ENCODE assay signal across 9 mouse cellular contexts in the genomic region with DNA sequence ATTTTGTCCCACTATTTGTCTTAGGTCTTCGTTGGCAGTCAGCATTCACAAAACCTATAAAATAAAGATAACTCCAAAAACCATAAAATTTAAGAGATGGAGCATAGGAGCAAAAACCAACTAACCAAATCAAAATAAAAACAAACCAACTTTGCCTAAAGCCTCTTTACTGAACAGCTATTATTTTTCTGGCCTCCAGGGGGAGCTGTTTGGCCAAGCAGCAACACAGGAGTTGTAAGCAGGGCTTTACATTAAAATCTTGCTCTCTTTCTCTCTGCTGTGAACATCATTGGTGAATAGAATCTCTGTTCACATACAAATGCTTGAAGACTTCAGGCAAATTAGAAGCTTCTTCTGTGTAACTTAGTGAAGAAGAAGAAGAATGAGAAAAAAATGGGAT. TPM values are rescaled to one million over a fixed set of nuclear protein-coding genes. Genes with fewer than 3 reads are reported as not detected.
A peak's percentile ranks its signal among the peaks of the same experiment; 100 is the strongest.
DNase-seq lines count a peak whose midpoint lies in the region; ATAC-seq and TF ChIP-seq lines count a peak whose summit lies in the region.
"Had no signal": no experiment of that assay in that cellular context is flagged by ENCODE, and none has a peak within 500 bp of the region (broad histone marks: within the 10 kb centered on the region; RNA-seq: fewer than 3 reads in every experiment).

No protein-coding gene starts in this region.

- no peak overlapping the region for H3K9ac ChIP-seq in kidney, embryonic 15.5 days
- no peak overlapping the region for H3K9ac ChIP-seq in CH12.LX (ENCODE audit: insufficient read depth, low read depth)
- H3K9ac ChIP-seq: limb, embryonic 15.5 days had no signal

- TF ChIP-seq EP300 in CH12.LX (IDR thresholded peaks at IDR 0.05; ENCODE audit: low read length): no peak

- ATAC-seq in kidney, embryonic 15.5 days (replicated peaks; ENCODE audit: low FRiP score): no peak

- dilution Hi-C loops in CH12.LX (cut with MboI; ENCODE audit: extremely low pct_ligation_motif_present, extremely low pct_unique_long_range_greater_than_20kb, low sequenced_read_pairs): loop anchor here (25.0 kb wide), 1 partner anchor 374 kb away; a partner anchor contains a TSS

- intact Hi-C loops in left cerebral cortex, postnatal 4 days (cut with DNase I): no loop called here

- H3K79me2 ChIP-seq in CH12.LX (replicated peaks; ENCODE audit: control insufficient read depth, extremely low read depth, insufficient read depth, poor library complexity, severe bottlenecking): no peaks in the 10 kb centered on the region

- no peak overlapping the region for H3K4me3 ChIP-seq in kidney, embryonic 15.5 days (replicated peaks)
- H3K4me3 ChIP-seq in CH12.LX (replicated peaks in 1 of 3; ENCODE audit: low read depth in 2 of 3, low read length in 2 of 3, poor library complexity in 1 of 3): no peak overlapping the region
- H3K4me3 ChIP-seq: erythroblast, embryonic 14.5 days; limb, embryonic 15.5 days had no signal

- no peaks in the 10 kb centered on the region for H3K9me3 ChIP-seq in kidney, embryonic 15.5 days (replicated peaks)
- peaks cover 9% of the 10 kb centered on the region for H3K9me3 ChIP-seq in CH12.LX (replicated peaks; ENCODE audit: low read length)
- H3K9me3 ChIP-seq: limb, embryonic 15.5 days had no signal

- WGBS in kidney, embryonic 15.5 days: 5% methylated on average over 1 of the region's 1 CpGs

- H3K27me3 ChIP-seq in kidney, embryonic 15.5 days: 0 out of 2 replicates have a peak, but pooled peaks cover 11% of the 10 kb centered on the region
- H3K27me3 ChIP-seq in CH12.LX (replicated peaks): peaks cover 49% of the 10 kb centered on the region
- H3K27me3 ChIP-seq: limb, embryonic 15.5 days had no signal

- peak; percentile 55 for TF ChIP-seq RAD21 in CH12.LX (IDR thresholded peaks at IDR 0.05; ENCODE audit: low read depth, low read length)

- peaks cover 3% of the 10 kb centered on the region; the same call in 1 of the 2 replicates for H3K4me1 ChIP-seq in kidney, embryonic 15.5 days
- H3K4me1 ChIP-seq in CH12.LX (ENCODE audit: control insufficient read depth in 1 of 2, insufficient read depth in 2 of 2): peaks cover 3 to 6% of the 10 kb centered on the region in 2 experiments

- peak; percentile 84 to 93 for TF ChIP-seq CTCF in CH12.LX (conservative IDR thresholded peaks at IDR 0.05 in 1 of 2, IDR thresholded peaks at IDR 0.05 in 1 of 2; ENCODE audit: low read depth in 2 of 2, low read length in 2 of 2)

- H3K4me2 ChIP-seq in kidney, embryonic 15.5 days: no peak overlapping the region
- H3K4me2 ChIP-seq in CH12.LX (ENCODE audit: insufficient read depth, low read depth, poor library complexity, severe bottlenecking): no peak overlapping the region
- H3K4me2 ChIP-seq: limb, embryonic 15.5 days had no signal

- H3K36me3 ChIP-seq in kidney, embryonic 15.5 days: no peaks in the 10 kb centered on the region
- no peaks in the 10 kb centered on the region for H3K36me3 ChIP-seq in CH12.LX (replicated peaks in 1 of 2; ENCODE audit: control insufficient read depth in 1 of 2, insufficient read depth in 1 of 2, low read length in 1 of 2)
- H3K36me3 ChIP-seq: limb, embryonic 15.5 days had no signal

- H3K27ac ChIP-seq in kidney, embryonic 15.5 days: no peak overlapping the region
- H3K27ac ChIP-seq in CH12.LX (ENCODE audit: insufficient read depth, low read depth): no peak overlapping the region
- H3K27ac ChIP-seq: limb, embryonic 15.5 days had no signal

- no peak for TF ChIP-seq POLR2A in CH12.LX (IDR thresholded peaks at IDR 0.05; ENCODE audit: low read depth, low read length)

- peak; percentile 60 for DNase-seq in kidney, postnatal 10 days
- DNase-seq in A20 (ENCODE audit: low read depth, low spot score) (peak; percentile 65), CH12.LX (ENCODE audit: extremely low read depth) (peak; percentile 60)
- DNase-seq in cerebellum, adult 9-10 months: peak; percentile 22
- peak; percentile 17 for DNase-seq in left cerebral cortex, postnatal 4 days
- DNase-seq in telencephalon, adult 2 months (ENCODE audit: low read depth, low spot score): peak; percentile 16

- in situ Hi-C loops in CH12.LX (cut with MboI; ENCODE audit: low pct_ligation_motif_present, low pct_unique_long_range_greater_than_20kb, low sequenced_read_pairs): loop anchor here (25.0 kb wide), 1 partner anchor 1026 kb away; a partner anchor contains a TSS

TF ChIP-seq in CH12.LX, 34 proteins besides CTCF, POLR2A, EP300 and RAD21:
- TF ChIP-seq JUN (IDR thresholded peaks at IDR 0.05; ENCODE audit: insufficient read depth, low read depth, low read length) (no peak), SMC3 (IDR thresholded peaks at IDR 0.05; ENCODE audit: low read depth, low read length) (peak; percentile 38; the same call in 1 of the 2 replicates)

RNA-seq across cellular contexts. Expression of a gene that starts 5.1 kb away (rescaled TPM):
- 60.8 and 61.0 TPM in 2 replicates for polyA plus RNA-seq in kidney, embryonic 15.5 days (2015; fragmentation: Nextera tagmentation; extraction: Ambion mirVana)
- 94.7 and 115 TPM in 2 replicates for total RNA-seq in CH12.LX (2012; rRNA removed)
- total RNA-seq in CH12.LX (2014; rRNA removed): 107 and 121 TPM in 2 replicates
- polyA plus RNA-seq in CH12.LX (2012; ENCODE audit: insufficient read length, low read depth): 103 and 120 TPM in 2 replicates
- 10 to 100 TPM; 16.4 to 17.0 TPM for total RNA-seq in left cerebral cortex, postnatal 4 days (2021)

Comparison
In these comparisons a context has a peak if more than half of its experiments do, and no peak if none do; other contexts are left out.
1. RNA of a gene that starts 5.1 kb away (total RNA-seq): 94.7 to 121 TPM in CH12.LX; 16.4 to 17.0 TPM in left cerebral cortex, postnatal 4 days; every median in the first group is over 4 times any median in the second.
2. Peak in every context shown above with its lines, with median percentiles within 50 percentile points of each other: DNase-seq.